Mouse (Mus musculus) spleen, adult 2 months (tissue): ENCODE data around the gene Aqp11.

Source experiments
- CTCF ChIP-seq: fragments of 200-500 bp; IDR thresholded peaks from 2 replicates; pipeline ENCODE4 v1.5.1; 2011; ENCODE audit warnings: mild to moderate bottlenecking, inconsistent platforms; ENCODE audit not compliant: insufficient read depth, insufficient read length, insufficient replicate concordance; ENCODE audit errors: extremely low read depth
- POLR2A ChIP-seq: fragments of 200-500 bp; IDR thresholded peaks from 2 replicates; pipeline ENCODE4 v1.6.1; 2011; ENCODE audit warnings: low read depth, low read length, inconsistent platforms

GRCm38 (mm10) chr7:97696133-97696505 lies 42.0 kb downstream of the Aqp11 start:
- TF ChIP-seq POLR2A, result no peak
- no peak for TF ChIP-seq CTCF
